Mouse (Mus musculus) adrenal gland, postnatal 4 days (tissue): ENCODE data around the gene Olfr1243. TPM values are rescaled to one million over a fixed set of nuclear protein-coding genes. Genes with fewer than 3 reads are reported as not detected.
"Not testable (repeated sequence)": the region's sequence is repeated elsewhere in the genome, so short reads cannot be mapped to it uniquely, and the experiment has no call there.

Experiments
- DNase-seq, 2 experiments: peaks; one replicate each; pipeline ENCODE4 v3.0.0; 2021 to 2022; ENCODE audit warnings: low spot score in 2 of 2, mixed read lengths in 2 of 2
- long read RNA-seq, 2 experiments: library from polyadenylated mRNA; stranded (forward); transcript quantifications; one replicate each; pipeline ENCODE4 v2.0.0; 2021
- total RNA-seq, 2 experiments: library from RNA; stranded (reverse); gene quantifications; 2 replicates each; pipeline ENCODE4 v1.2.3; 2021

The Olfr1243 gene
- total RNA-seq, result not detected
- long read RNA-seq, experiment 1, result 0 reads
- long read RNA-seq, experiment 2, result 0 reads

GRCm38 (mm10) chr2:89531387-89531786 lies at the start of gene Olfr1243:
TSS of gene Olfr1243 (minus strand) at chr2:89531487.
- DNase-seq, result no peak

GRCm38 (mm10) chr2:89578347-89578746 lies 47.1 kb upstream of the Olfr1243 start, which contains the start of gene Olfr1245:
TSS of gene Olfr1245 (minus strand) at chr2:89578447.
- DNase-seq, result no peak

- not testable (repeated sequence) for DNase-seq
Measured at GRCm38 (mm10) chr2:89562706-89563105, 31.4 kb upstream of the Olfr1243 start.

- no peak for DNase-seq
Measured at GRCm38 (mm10) chr2:89544516-89544915, 13.2 kb upstream of the Olfr1243 start.

DNA sequence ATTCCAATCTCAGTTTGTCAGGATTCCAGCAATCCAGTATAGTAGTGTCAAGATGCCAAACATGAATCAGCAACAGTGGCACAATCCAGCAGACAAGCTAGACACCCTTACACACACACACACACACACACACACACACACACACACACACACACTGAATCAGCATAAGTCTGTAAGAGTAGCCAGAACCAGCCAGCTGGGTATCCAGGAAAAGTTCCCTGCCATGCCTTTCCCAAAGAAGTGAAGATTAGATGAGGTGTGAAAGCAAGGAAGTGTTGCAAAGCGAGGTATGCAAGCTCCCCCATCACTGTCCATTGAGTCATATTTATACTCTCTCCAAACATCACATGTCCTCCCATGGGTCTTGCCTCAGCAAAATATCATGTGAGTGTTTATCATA lies 8.6 kb upstream of the Olfr1243 start:
- no peak for DNase-seq

GRCm38 (mm10) chr2:89498235-89498634 lies 33.1 kb downstream of the Olfr1243 start, which contains the start of gene Olfr1242:
TSS of gene Olfr1242 (minus strand) at chr2:89498335.
- no peak for DNase-seq

- no peak for DNase-seq
Measured at GRCm38 (mm10) chr2:89487026-89487425, 44.3 kb downstream of the Olfr1243 start, which contains the start of gene Olfr1241. TSS of gene Olfr1241 (minus strand) at chr2:89487126.

Other genes starting within 250 kb of the Olfr1243 start
- not detected for gene Olfr1229, start 243.5 kb downstream of the Olfr1243 start, total RNA-seq
- gene Olfr1230, start 234.2 kb downstream of the Olfr1243 start, total RNA-seq, result not detected
- gene Olfr1231, start 224.4 kb downstream of the Olfr1243 start, total RNA-seq, result not detected
- gene Olfr1232, start 201.8 kb downstream of the Olfr1243 start, total RNA-seq, result not detected
- gene Olfr1233, start 189.1 kb downstream of the Olfr1243 start, total RNA-seq, result not detected
- not detected for gene Olfr1234, start 166.6 kb downstream of the Olfr1243 start, total RNA-seq
- not detected for gene Olfr1238, start 121.8 kb downstream of the Olfr1243 start, total RNA-seq
- gene Olfr1239, start 111.1 kb downstream of the Olfr1243 start, total RNA-seq, result not detected
- not detected for gene Olfr1240, start 88.5 kb downstream of the Olfr1243 start, total RNA-seq
- gene Olfr1241, start 44.4 kb downstream of the Olfr1243 start, total RNA-seq, result not detected
- gene Olfr1242, start 33.2 kb downstream of the Olfr1243 start, total RNA-seq, result not detected
- gene Olfr1245, start 47.0 kb upstream of the Olfr1243 start, total RNA-seq, result not detected
- gene Olfr1246, start 61.7 kb upstream of the Olfr1243 start, total RNA-seq, result not detected
- under 1 TPM in 1 of 2 experiments, not detected in 1; 0.06 TPM for gene Olfr1247, start 82.6 kb upstream of the Olfr1243 start, total RNA-seq
- not detected for gene Olfr1248, start 86.8 kb upstream of the Olfr1243 start, total RNA-seq
- gene Olfr1249, start 103.5 kb upstream of the Olfr1243 start, total RNA-seq, result not detected
- not detected for gene Olfr1250, start 130.0 kb upstream of the Olfr1243 start, total RNA-seq
- gene Olfr1251, start 140.4 kb upstream of the Olfr1243 start, total RNA-seq, result not detected
- gene Olfr1252, start 193.5 kb upstream of the Olfr1243 start, total RNA-seq, result not detected
- gene Olfr1253, start 225.6 kb upstream of the Olfr1243 start, total RNA-seq, result not detected